Mouse (Mus musculus) layer of hippocampus, adult 9-10 months (tissue): ENCODE measurements around the gene Aldh3b1.
"Not testable (repeated sequence)": the region's sequence is repeated elsewhere in the genome, so short reads cannot be mapped to it uniquely, and the experiment has no call there.

Experiments
- DNase-seq: peaks from one replicate; pipeline ENCODE4 v3.0.0; 2022; ENCODE audit warnings: low spot score

Aldh3b1 gene

DNA sequence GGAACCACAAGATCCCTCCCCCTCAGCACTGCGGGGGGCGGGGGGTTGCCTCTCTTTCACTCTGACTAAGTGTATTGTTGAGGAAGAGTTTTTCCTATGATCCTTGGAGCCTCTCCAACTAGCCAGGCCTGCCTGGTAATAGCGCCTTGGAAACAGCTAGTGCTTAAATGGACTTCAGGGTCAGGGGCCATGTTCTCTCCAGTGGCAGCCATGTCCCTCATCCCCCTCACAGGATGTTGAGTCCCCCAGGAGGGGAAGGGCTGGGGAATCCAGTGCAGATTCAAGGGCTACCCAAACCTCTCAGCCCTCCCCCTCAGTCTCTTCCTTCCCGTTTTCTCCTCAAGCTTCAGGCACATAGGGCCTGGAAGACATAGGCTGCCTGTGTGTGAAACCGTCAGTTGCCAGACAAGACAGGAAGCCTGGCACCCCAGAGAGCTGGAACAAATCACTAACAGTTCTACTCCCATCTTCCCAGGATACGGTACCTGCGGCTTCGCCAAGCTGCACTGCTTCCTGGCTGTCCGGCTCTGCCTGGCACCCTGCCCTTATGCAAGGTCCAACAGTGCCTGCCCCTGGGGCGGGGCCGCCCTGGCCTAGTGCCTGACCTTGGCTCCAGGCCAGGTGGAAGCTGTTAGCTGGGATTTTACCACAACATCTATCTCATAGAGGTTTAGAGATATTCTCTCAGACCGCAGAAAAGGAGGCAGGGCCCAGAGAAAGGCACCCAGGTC is at the start of gene Aldh3b1:
Gene Aldh3b1, minus strand, starts transcription at position 598 of the 731 bp plus-strand sequence.
- no peak for DNase-seq

DNA sequence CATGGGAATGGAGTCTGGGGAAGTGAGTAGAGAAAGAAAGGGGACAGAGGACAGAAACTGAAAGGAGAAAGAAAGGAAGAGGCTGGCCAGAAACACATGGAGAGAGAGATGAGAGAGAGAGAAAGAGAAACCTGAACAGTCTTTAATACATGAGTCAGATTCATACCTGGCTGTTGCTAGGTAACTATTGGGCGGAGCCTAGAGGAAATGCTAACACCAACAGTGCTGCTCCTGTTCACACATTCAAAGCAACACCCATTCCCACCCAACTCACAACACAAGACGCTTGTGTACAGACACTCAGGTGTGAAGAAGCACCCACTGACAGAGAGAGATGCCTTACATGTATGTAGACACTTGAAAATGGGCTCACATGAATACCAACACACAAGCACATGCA is 46.3 kb upstream of the Aldh3b1 start:
- no peak for DNase-seq

GRCm38 (mm10) chr19:3974608-3975007 is 45.0 kb upstream of the Aldh3b1 start:
- not testable (repeated sequence) for DNase-seq

DNA sequence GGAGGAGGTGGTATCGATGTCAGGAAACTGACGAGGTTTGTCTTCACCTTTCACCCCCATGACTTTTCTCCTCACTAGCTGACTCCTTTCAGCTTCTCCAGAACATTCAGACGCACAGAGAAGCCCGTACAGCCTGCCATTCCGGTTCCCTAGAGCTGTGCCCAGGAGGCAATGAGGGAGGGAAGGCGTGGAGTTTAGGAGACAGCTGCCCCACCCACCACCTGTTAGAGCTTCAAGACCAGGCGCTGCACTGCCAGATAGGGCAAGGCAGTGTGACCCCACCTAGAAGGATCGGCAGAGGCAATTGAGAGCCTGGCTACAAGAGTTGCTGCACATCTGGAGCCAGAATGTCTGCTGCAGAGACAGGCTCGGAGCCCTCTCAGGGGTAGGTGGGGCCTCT is 42.6 kb upstream of the Aldh3b1 start, which contains the start of gene Aldh3b2:
Gene Aldh3b2, plus strand, starts transcription at position 100 of the 400 bp plus-strand sequence.
- no peak for DNase-seq

- no peak for DNase-seq
These were observed 37.6 kb upstream of the Aldh3b1 start for GRCm38 (mm10) chr19:3967258-3967657.

- DNase-seq = no peak
These were observed 36.9 kb upstream of the Aldh3b1 start for GRCm38 (mm10) chr19:3966330-3967075.

- DNase-seq = no peak
These were observed 34.4 kb upstream of the Aldh3b1 start for GRCm38 (mm10) chr19:3964030-3964429.

DNA sequence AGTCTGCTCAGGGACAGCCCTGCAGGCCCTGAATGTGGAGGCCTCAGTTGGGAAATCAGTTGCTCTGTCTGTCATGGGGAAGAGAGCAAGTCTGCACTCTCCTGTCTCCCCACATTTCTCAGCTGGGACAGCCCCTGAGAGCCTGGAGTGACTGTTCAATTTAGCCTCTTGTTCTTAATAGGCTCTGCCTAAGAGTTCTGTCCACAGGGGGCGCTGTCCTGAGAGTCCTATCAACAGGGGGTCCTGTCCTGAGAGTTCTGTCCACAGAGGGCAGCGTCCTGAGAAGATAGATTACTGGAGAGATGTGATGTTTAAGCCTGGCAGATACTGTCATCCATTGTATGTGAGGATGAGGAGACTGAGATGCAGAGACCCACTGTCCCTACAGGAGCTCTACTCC is 32.9 kb upstream of the Aldh3b1 start:
- DNase-seq = no peak

- not testable (repeated sequence) for DNase-seq
These were observed 32.2 kb upstream of the Aldh3b1 start for GRCm38 (mm10) chr19:3961805-3962204.

- DNase-seq = no peak
These were observed 30.6 kb upstream of the Aldh3b1 start for GRCm38 (mm10) chr19:3960211-3960610.

GRCm38 (mm10) chr19:3959030-3959429 is 29.4 kb upstream of the Aldh3b1 start:
- no peak for DNase-seq

- DNase-seq = no peak
These were observed 28.9 kb upstream of the Aldh3b1 start, which contains the start of gene Aldh3b3 for GRCm38 (mm10) chr19:3958470-3958869. Gene Aldh3b3 (plus strand): TSS chr19:3958645.

DNA sequence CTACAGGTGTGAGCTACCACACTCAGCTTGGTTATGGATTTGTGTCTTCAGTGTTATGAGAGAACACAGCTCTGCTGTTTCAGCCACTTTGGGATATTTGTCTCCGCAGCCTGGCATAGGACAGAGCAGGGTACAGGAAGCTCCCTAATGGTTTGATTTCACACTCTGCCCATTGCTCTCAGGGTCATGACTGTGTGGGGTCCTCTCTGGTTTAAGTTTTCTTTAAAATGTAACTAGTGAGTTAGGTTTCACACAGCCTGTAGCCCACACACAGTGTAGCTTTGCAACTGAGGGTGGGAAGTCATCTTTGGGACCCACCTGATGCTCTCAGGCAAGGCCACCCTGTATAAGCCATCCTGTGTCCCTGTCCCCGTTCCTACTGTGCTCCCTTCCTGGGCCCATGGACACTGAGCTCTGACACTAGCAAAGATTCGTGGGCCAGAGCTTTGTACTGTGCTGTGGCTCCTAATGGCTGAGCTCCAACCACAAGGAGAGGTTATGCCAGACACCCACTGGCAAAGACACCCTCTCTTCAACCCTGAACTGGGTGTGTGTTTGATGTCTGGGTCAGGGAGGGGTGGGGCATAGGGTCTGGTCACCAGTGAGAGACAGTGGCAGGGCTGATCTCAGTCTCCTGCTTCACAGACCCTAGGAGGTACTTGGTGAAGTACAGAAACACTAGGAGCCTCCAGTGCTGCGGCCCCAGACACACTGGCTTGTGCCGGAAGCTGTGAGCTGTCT is 27.9 kb upstream of the Aldh3b1 start:
- not testable (repeated sequence) for DNase-seq

GRCm38 (mm10) chr19:3955804-3956203 is 26.2 kb upstream of the Aldh3b1 start:
- no peak for DNase-seq

DNA sequence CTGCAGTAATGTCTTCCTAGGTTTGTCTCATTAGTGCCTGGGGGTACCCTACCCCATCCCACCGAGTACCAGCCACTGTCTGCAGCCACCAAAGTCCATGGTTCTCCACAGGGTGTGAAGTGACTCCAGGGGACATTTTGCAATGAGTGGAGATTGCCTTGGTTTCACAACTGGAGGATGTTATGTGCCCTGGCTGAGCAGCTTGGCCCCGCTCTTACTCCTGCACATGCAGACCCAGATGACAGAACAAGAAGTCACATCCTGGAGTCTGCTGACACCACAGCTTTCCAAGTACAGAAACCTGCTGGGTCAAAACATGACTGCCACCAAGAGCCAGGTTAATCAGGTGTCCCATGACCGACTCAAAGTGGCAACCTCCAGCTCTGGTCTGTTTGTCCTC is 25.4 kb upstream of the Aldh3b1 start:
- no peak for DNase-seq

DNA sequence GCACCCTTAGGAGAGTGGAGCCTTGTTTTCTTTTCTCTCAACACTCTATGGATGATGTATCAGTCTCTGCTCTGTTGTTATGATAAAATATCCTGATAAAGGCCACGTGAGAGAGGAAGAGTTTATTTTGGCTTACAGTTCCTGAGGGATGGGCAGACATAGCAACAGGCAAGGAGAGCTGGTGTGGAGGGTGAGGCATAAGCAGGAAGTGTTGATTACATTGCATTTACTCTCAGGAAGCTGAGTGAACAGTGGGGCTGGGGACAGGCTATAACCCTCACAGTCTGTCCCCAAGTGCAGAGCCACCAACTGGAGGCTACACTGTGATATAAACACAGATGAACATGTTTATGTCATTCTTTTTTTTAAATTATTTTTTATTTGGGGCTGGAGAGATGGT is 22.5 kb upstream of the Aldh3b1 start:
- no peak for DNase-seq

DNA sequence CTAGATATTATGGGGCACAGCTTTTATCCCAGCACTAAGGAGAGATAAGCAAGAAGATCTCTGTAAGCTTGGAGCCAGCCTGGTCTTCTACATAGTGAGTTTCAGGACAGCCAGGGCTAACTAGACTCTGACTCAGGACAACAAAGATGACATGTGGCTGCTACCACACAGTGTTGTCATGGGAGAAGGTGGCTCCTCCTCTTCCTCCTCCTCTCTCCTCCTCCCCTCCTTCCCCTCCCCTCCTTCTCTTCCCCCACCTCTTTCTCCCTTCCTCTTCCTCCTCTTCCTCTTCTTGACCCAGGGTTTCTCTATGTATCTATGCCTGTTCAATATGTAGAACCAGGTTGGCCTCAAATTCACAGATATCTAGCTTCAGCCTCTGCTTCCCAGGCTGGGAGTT is 21.9 kb upstream of the Aldh3b1 start:
- no peak for DNase-seq

DNA sequence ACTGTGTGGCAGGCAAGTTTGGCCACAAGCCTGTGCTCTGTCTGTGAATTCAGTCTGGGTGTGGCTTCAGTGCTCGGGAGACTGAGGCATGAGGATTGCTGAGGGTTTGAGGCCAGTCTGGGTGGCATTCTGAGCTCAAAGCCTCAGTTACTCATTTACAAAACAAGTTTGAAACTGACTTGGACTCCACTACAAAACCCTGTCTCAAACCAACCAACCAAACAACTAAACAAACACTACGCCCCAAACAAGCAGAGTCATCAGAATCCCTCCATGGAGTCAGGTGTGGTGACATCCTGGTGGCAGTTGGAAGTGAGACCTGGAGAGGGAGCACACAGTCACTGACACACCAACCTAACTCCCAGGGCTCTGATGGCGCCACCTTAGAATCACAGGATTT is 20.7 kb upstream of the Aldh3b1 start:
- no peak for DNase-seq

GRCm38 (mm10) chr19:3948546-3948945 is 18.9 kb upstream of the Aldh3b1 start:
- no peak for DNase-seq

GRCm38 (mm10) chr19:3947813-3948212 is 18.2 kb upstream of the Aldh3b1 start:
- DNase-seq = no peak

DNA sequence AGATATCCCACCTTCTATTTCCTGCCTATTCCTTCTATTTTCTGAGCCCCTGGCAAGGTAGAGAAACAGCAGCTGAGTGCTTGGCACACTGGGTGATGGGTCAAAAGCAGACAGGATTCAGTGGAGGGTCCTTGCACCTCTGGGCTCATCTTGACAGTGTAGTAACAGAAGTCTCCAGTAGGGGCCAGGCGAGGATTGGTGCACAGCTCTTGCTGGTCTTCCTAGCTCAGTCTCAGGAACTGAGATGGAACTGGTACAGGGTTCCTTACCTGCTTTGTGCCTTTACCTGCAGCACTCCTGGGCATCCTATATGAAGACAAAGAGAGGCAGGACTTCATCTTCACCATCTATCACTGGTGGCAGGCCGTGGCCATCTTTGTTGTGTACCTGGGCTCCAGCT is 17.1 kb upstream of the Aldh3b1 start:
- DNase-seq = peak; percentile 53

- no peak for DNase-seq
These were observed 16.4 kb upstream of the Aldh3b1 start for GRCm38 (mm10) chr19:3945872-3946564.
